Mouse (Mus musculus) G1E (cell line): Measurements from ENCODE around the gene Morn5.

Experiments
- CTCF ChIP-seq: IDR thresholded peaks from 2 replicates; pipeline ENCODE4 v1.5.1; 2012; ENCODE audit warnings: low read depth, low read length, inconsistent platforms, mixed read lengths
- GATA2 ChIP-seq: IDR thresholded peaks from 2 replicates; pipeline ENCODE4 v1.6.1; 2012; ENCODE audit warnings: low read depth, low read length, inconsistent platforms, borderline replicate concordance

DNA sequence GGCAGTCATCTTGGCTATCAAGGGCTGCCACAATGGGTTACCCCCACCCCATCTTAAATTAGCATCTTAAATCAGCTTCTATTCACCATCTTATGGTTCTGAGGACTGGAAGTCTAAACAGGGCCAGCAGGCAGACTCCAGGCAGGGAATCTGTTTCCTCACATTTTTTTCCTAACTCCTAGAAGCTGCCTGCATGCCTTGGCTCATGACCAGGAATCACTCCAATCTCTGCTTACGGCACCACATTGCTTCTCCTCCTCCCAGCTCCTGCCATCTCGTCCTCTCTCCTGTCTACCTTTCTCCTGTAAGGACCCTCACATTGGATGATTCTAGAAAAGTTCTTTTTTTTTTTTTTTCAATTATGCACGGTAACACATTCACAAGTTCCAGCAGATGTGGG is 4.0 kb downstream of the Morn5 start:
- TF ChIP-seq CTCF (no peak), GATA2 (no peak)
